Mouse (Mus musculus) erythroid progenitor cell, adult 5-6 weeks (primary cell): ENCODE data around the gene Prss54. TPM values are rescaled to one million over a fixed set of nuclear protein-coding genes. Genes with fewer than 3 reads are reported as not detected.

Source experiments
- total RNA-seq, 2 experiments: library from RNA; stranded (forward) in 1 of 2; stranded (reverse) in 1 of 2; fragments of 150-400 nt in 1 of 2; fragments of 186-747, 209-891 nt in 1 of 2; gene quantifications; 2 replicates each; pipeline versions ENCODE4 v1.2.3 to v1.2.4; 2015 to 2017; ENCODE audit warnings: low replicate concordance in 2 of 2

Gene Prss54
- total RNA-seq, 2 experiments from 2014 or later = not detected

Other genes starting within 250 kb of the Prss54 start
- 0.36 and 0.42 TPM in 2 replicates for gene Zfp319, start 244.4 kb downstream of the Prss54 start, total RNA-seq (2015; ENCODE audit: low replicate concordance)
- 0.39 and 0.61 TPM in 2 replicates for gene Zfp319, start 244.4 kb downstream of the Prss54 start, total RNA-seq (2017; ENCODE audit: low replicate concordance)
- 5.4 and 13.0 TPM in 2 replicates for gene Usb1, start 244.1 kb downstream of the Prss54 start, total RNA-seq (2015; ENCODE audit: low replicate concordance)
- gene Usb1, start 244.1 kb downstream of the Prss54 start, total RNA-seq (2017; ENCODE audit: low replicate concordance) = 2.3 TPM in 1 of 2 replicates, not detected in the other
- not detected in 2 replicates for gene Mmp15, start 224.1 kb downstream of the Prss54 start, total RNA-seq (2015; ENCODE audit: low replicate concordance)
- gene Mmp15, start 224.1 kb downstream of the Prss54 start, total RNA-seq (2017; ENCODE audit: low replicate concordance) = not detected in 2 replicates
- 30.2 and 44.3 TPM in 2 replicates for gene Cfap20, start 141.5 kb downstream of the Prss54 start, total RNA-seq (2015; ENCODE audit: low replicate concordance)
- 13.2 and 20.3 TPM in 2 replicates for gene Cfap20, start 141.5 kb downstream of the Prss54 start, total RNA-seq (2017; ENCODE audit: low replicate concordance)
- 22.2 and 69.9 TPM in 2 replicates for gene Csnk2a2, start 86.3 kb downstream of the Prss54 start, total RNA-seq (2015; ENCODE audit: low replicate concordance)
- 28.4 and 33.0 TPM in 2 replicates for gene Csnk2a2, start 86.3 kb downstream of the Prss54 start, total RNA-seq (2017; ENCODE audit: low replicate concordance)
- gene Ccdc113, start 42.3 kb downstream of the Prss54 start, total RNA-seq (2015; ENCODE audit: low replicate concordance) = not detected in 2 replicates
- 2.7 TPM in 1 of 2 replicates, not detected in the other for gene Ccdc113, start 42.3 kb downstream of the Prss54 start, total RNA-seq (2017; ENCODE audit: low replicate concordance)
- 18.9 and 34.6 TPM in 2 replicates for gene Gins3, start 57.1 kb upstream of the Prss54 start, total RNA-seq (2015; ENCODE audit: low replicate concordance)
- 41.4 and 54.2 TPM in 2 replicates for gene Gins3, start 57.1 kb upstream of the Prss54 start, total RNA-seq (2017; ENCODE audit: low replicate concordance)
- not detected in 2 replicates for gene Ndrg4, start 100.6 kb upstream of the Prss54 start, total RNA-seq (2015; ENCODE audit: low replicate concordance)
- gene Ndrg4, start 100.6 kb upstream of the Prss54 start, total RNA-seq (2017; ENCODE audit: low replicate concordance) = 0.26 TPM in 1 of 2 replicates, not detected in the other
- 6.8 and 8.8 TPM in 2 replicates for gene Setd6, start 139.5 kb upstream of the Prss54 start, total RNA-seq (2015; ENCODE audit: low replicate concordance)
- gene Setd6, start 139.5 kb upstream of the Prss54 start, total RNA-seq (2017; ENCODE audit: low replicate concordance) = 16.6 and 17.5 TPM in 2 replicates
- 224 and 278 TPM in 2 replicates for gene Cnot1, start 231.1 kb upstream of the Prss54 start, total RNA-seq (2015; ENCODE audit: low replicate concordance)
- 189 and 228 TPM in 2 replicates for gene Cnot1, start 231.1 kb upstream of the Prss54 start, total RNA-seq (2017; ENCODE audit: low replicate concordance)
- gene Sap18b, start 249.0 kb upstream of the Prss54 start, total RNA-seq (2015; ENCODE audit: low replicate concordance) = 32.7 and 37.8 TPM in 2 replicates
- 71.5 and 165 TPM in 2 replicates for gene Sap18b, start 249.0 kb upstream of the Prss54 start, total RNA-seq (2017; ENCODE audit: low replicate concordance)